Mouse (Mus musculus): Measurements from ENCODE around the gene C1qc.
A peak's percentile ranks its signal among the peaks of the same experiment; 100 is the strongest.

Gene C1qc

GRCm38 (mm10) chr4:136894821-136895220 is 2.0 kb upstream of the C1qc start:
- DNase-seq = no peak

GRCm38 (mm10) chr4:136893691-136894543 is 1.1 kb upstream of the C1qc start:
- peak; percentile 70 for DNase-seq

- DNase-seq = no peak
Measured at GRCm38 (mm10) chr4:136892371-136892770, 494 bp downstream of the C1qc start.

- no peak for DNase-seq
Measured at GRCm38 (mm10) chr4:136891115-136891514, 1.8 kb downstream of the C1qc start.

- DNase-seq = no peak
Measured at GRCm38 (mm10) chr4:136889981-136890380, 2.9 kb downstream of the C1qc start.

- no peak for DNase-seq
Measured at GRCm38 (mm10) chr4:136887714-136888113, 5.2 kb downstream of the C1qc start.

- no peak for DNase-seq
Measured at GRCm38 (mm10) chr4:136886101-136886500, 6.8 kb downstream of the C1qc start, which contains the start of gene C1qb. TSS of gene C1qb (minus strand) at chr4:136886187.

GRCm38 (mm10) chr4:136878601-136879000 is 14.3 kb downstream of the C1qc start:
- peak; percentile 38 for DNase-seq

- peak; percentile 54 for DNase-seq
Measured at GRCm38 (mm10) chr4:136878171-136878570, 14.7 kb downstream of the C1qc start.

GRCm38 (mm10) chr4:136876971-136877370 is 15.9 kb downstream of the C1qc start:
- peak; percentile 79 for DNase-seq

- DNase-seq = no peak
Measured at GRCm38 (mm10) chr4:136875012-136875411, 17.9 kb downstream of the C1qc start.

- DNase-seq = no peak
Measured at GRCm38 (mm10) chr4:136868371-136868770, 24.5 kb downstream of the C1qc start.

GRCm38 (mm10) chr4:136867690-136868345 is 25.0 kb downstream of the C1qc start:
- peak; percentile 82 for DNase-seq

GRCm38 (mm10) chr4:136865531-136865930 is 27.3 kb downstream of the C1qc start:
- peak; percentile 78 for DNase-seq

GRCm38 (mm10) chr4:136864751-136865470 is 28.0 kb downstream of the C1qc start:
- DNase-seq = peak; percentile 93

- no peak for DNase-seq
Measured at GRCm38 (mm10) chr4:136863517-136863916, 29.3 kb downstream of the C1qc start.

GRCm38 (mm10) chr4:136862411-136862810 is 30.5 kb downstream of the C1qc start:
- no peak for DNase-seq

GRCm38 (mm10) chr4:136861806-136862205 is 31.1 kb downstream of the C1qc start:
- peak; percentile 84 for DNase-seq

GRCm38 (mm10) chr4:136860022-136860421 is 32.8 kb downstream of the C1qc start:
- DNase-seq = no peak

GRCm38 (mm10) chr4:136855081-136855480 is 37.8 kb downstream of the C1qc start:
- DNase-seq = peak; percentile 52

- DNase-seq = no peak
Measured at GRCm38 (mm10) chr4:136852989-136853388, 39.9 kb downstream of the C1qc start.

- no peak for DNase-seq
Measured at GRCm38 (mm10) chr4:136852119-136852518, 40.7 kb downstream of the C1qc start.

GRCm38 (mm10) chr4:136848565-136848964 is 44.3 kb downstream of the C1qc start:
- no peak for DNase-seq
